Mouse (Mus musculus) heart, embryonic 13.5 days (tissue): ENCODE measurements around the gene Mbd3. TPM values are rescaled to one million over a fixed set of nuclear protein-coding genes. Genes with fewer than 3 reads are reported as not detected.

Source experiments
- ATAC-seq: fragments of 200-750 bp; cut with Nextera tagmentation; 2 replicates; pipeline ENCODE4 v1.8.0; 2017; ENCODE audit warnings: moderate TSS enrichment; ENCODE audit not compliant: insufficient number of reproducible peaks, low FRiP score, low TSS enrichment; ENCODE audit errors: extremely low read depth
- H3K27ac ChIP-seq: fragments of 300-500 bp; sonication (generic); replicated peaks from 2 replicates; pipeline ENCODE4 v1.5.1; 2015; ENCODE audit warnings: moderate library complexity, mild to moderate bottlenecking, inconsistent platforms
- H3K27me3 ChIP-seq: fragments of 300-500 bp; sonication (generic); replicated peaks from 2 replicates; pipeline ENCODE4 v1.6.1; 2015; ENCODE audit warnings: mild to moderate bottlenecking, inconsistent platforms
- H3K36me3 ChIP-seq: fragments of 300-500 bp; sonication (generic); 2 replicates; pipeline ENCODE4 v1.6.1; 2015; ENCODE audit warnings: mild to moderate bottlenecking, inconsistent platforms
- H3K4me1 ChIP-seq: fragments of 300-500 bp; sonication (generic); 2 replicates; pipeline ENCODE4 v1.6.1; 2015; ENCODE audit warnings: inconsistent platforms
- H3K4me2 ChIP-seq: fragments of 300-500 bp; sonication (generic); 2 replicates; pipeline ENCODE4 v1.6.1; 2015; ENCODE audit warnings: inconsistent platforms, mild to moderate bottlenecking, moderate library complexity
- H3K4me3 ChIP-seq: fragments of 300-500 bp; sonication (generic); 2 replicates; pipeline ENCODE4 v1.5.1; 2015; ENCODE audit warnings: moderate library complexity, mild to moderate bottlenecking, inconsistent platforms
- H3K9ac ChIP-seq: fragments of 300-500 bp; sonication (generic); 2 replicates; pipeline ENCODE4 v1.6.1; 2015; ENCODE audit warnings: inconsistent platforms, mild to moderate bottlenecking, moderate library complexity
- H3K9me3 ChIP-seq: fragments of 300-500 bp; sonication (generic); 2 replicates; pipeline ENCODE4 v1.6.1; 2016; ENCODE audit warnings: inconsistent platforms
- WGBS: fragments of 180-500 bp; shearing (Covaris S2); methylation state at CpG from one replicate; pipeline ENCODE4 v1.1.7; 2015; ENCODE audit warnings: mixed read lengths; 5-methylcytosine and 5-hydroxymethylcytosine counted together
- polyA plus RNA-seq: library from polyadenylated mRNA; unstranded; fragments of >200 nt; fragmentation: Nextera tagmentation; extraction: Ambion mirVana; gene quantifications from 2 replicates; pipeline ENCODE4 v1.2.1, GENCODE M21; 2015

The Mbd3 gene
- polyA plus RNA-seq, 1 experiment from 2014 or later, result 170 TPM

GRCm38 (mm10) chr10:80434823-80435222 lies 35.5 kb upstream of the Mbd3 start:
- Histone ChIP-seq H3K27me3 (peaks cover 9% of the 10 kb centered on the region), H3K4me1 (peaks cover 49% of the 10 kb centered on the region), H3K27ac (no peak overlapping the region), H3K9ac (no peak overlapping the region), H3K36me3 (peaks cover 14% of the 10 kb centered on the region), H3K4me3 (no peak overlapping the region), H3K4me2 (peak overlapping the region; percentile 92), H3K9me3 (no peaks in the 10 kb centered on the region)
- WGBS, result 71% methylated on average over 3 of the region's 3 CpGs
- ATAC-seq, result no peak

- H3K9ac ChIP-seq, result peak overlapping the region; percentile 55; the same call in 1 of the 2 replicates
- H3K27me3 ChIP-seq, result peaks cover 9% of the 10 kb centered on the region
- H3K9me3 ChIP-seq, result no peaks in the 10 kb centered on the region
- peak overlapping the region; percentile 99 for H3K4me3 ChIP-seq
- H3K27ac ChIP-seq, result 0 out of 2 replicates have a peak overlapping the region, but pooled peaks have one; percentile 25
- peaks cover 20% of the 10 kb centered on the region for H3K36me3 ChIP-seq
- WGBS, result 9% methylated on average over 8 of the region's 8 CpGs
- peak overlapping the region; percentile 92 for H3K4me2 ChIP-seq
- no peak for ATAC-seq
- H3K4me1 ChIP-seq, result peaks cover 49% of the 10 kb centered on the region
Observed at GRCm38 (mm10) chr10:80434233-80434592, 34.9 kb upstream of the Mbd3 start.

GRCm38 (mm10) chr10:80433513-80434232 lies 34.3 kb upstream of the Mbd3 start, which contains the start of gene Tcf3:
Tcf3 (minus strand) TSS chr10:80433647.
- H3K9ac ChIP-seq, result peak within 1 kb of the TSS; percentile 100

GRCm38 (mm10) chr10:80432936-80433512 lies 33.7 kb upstream of the Mbd3 start:
- no peaks in the 10 kb centered on the region for H3K9me3 ChIP-seq
- peaks cover 49% of the 10 kb centered on the region for H3K4me1 ChIP-seq
- H3K27me3 ChIP-seq, result peaks cover 2% of the 10 kb centered on the region
- H3K27ac ChIP-seq, result peak overlapping the region; percentile 92
- peak overlapping the region; percentile 100 for H3K9ac ChIP-seq
- ATAC-seq, result peak; percentile 6; the same call in 1 of the 2 replicates
- peak overlapping the region; percentile 92 for H3K4me2 ChIP-seq
- peaks cover 32% of the 10 kb centered on the region for H3K36me3 ChIP-seq
- peak overlapping the region; percentile 99 for H3K4me3 ChIP-seq
- under 1% methylated on average over 53 of the region's 60 CpGs for WGBS

More at GRCm38 (mm10) chr10:80433513-80434232, 34.3 kb upstream of the Mbd3 start, which contains the start of gene Tcf3:
- peak; percentile 77 for ATAC-seq
- WGBS, result under 1% methylated on average over 47 of the region's 61 CpGs
- Histone ChIP-seq H3K27me3 (peaks cover 8% of the 10 kb centered on the region), H3K4me3 (peak within 1 kb of the TSS; percentile 99), H3K9me3 (no peaks in the 10 kb centered on the region), H3K4me2 (peak within 1 kb of the TSS; percentile 92), H3K27ac (peak within 1 kb of the TSS; percentile 92), H3K4me1 (peaks cover 49% of the 10 kb centered on the region), H3K36me3 (peaks cover 26% of the 10 kb centered on the region)

DNA sequence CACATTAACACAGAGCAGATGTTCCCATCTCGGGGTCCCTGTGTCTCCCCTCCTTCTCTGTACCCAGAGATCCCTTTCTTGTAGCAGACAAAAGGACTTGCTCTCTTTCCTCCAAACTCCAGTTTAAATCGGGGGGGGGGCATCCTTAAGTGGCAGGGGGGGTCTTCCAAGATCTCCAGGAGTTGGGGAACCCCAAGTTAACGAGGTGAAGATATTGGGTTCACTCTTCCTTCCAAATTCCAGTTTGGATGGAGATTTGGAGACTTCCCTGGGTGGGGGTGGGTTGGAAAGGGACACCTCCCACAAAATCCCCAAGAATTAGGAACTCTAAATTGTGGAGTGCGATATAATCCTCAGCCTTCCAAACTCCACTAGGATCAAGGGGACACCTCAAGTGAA lies 33.0 kb upstream of the Mbd3 start:
- under 1% methylated on average over 4 of the region's 4 CpGs for WGBS

GRCm38 (mm10) chr10:80431570-80432386 lies 32.4 kb upstream of the Mbd3 start:
- H3K27ac ChIP-seq, result peak overlapping the region; percentile 92
- WGBS, result 29% methylated on average over 16 of the region's 16 CpGs
- no peaks in the 10 kb centered on the region; the same call in 1 of the 2 replicates for H3K27me3 ChIP-seq
- no peak for ATAC-seq
- H3K4me1 ChIP-seq, result peaks cover 49% of the 10 kb centered on the region
- H3K4me2 ChIP-seq, result peak overlapping the region; percentile 92
- peak overlapping the region; percentile 100 for H3K9ac ChIP-seq
- H3K36me3 ChIP-seq, result peaks cover 45% of the 10 kb centered on the region
- H3K4me3 ChIP-seq, result peak overlapping the region; percentile 99
- H3K9me3 ChIP-seq, result no peaks in the 10 kb centered on the region

More for the DNA sequence above, 33.0 kb upstream of the Mbd3 start:
- H3K27ac ChIP-seq, result peak overlapping the region; percentile 92
- peaks cover 49% of the 10 kb centered on the region for H3K4me1 ChIP-seq
- peak overlapping the region; percentile 100 for H3K9ac ChIP-seq
- ATAC-seq, result no peak
- H3K9me3 ChIP-seq, result no peaks in the 10 kb centered on the region
- peak overlapping the region; percentile 92 for H3K4me2 ChIP-seq
- peaks cover 39% of the 10 kb centered on the region for H3K36me3 ChIP-seq
- no peaks in the 10 kb centered on the region; the same call in 1 of the 2 replicates for H3K27me3 ChIP-seq
- H3K4me3 ChIP-seq, result peak overlapping the region; percentile 99

DNA sequence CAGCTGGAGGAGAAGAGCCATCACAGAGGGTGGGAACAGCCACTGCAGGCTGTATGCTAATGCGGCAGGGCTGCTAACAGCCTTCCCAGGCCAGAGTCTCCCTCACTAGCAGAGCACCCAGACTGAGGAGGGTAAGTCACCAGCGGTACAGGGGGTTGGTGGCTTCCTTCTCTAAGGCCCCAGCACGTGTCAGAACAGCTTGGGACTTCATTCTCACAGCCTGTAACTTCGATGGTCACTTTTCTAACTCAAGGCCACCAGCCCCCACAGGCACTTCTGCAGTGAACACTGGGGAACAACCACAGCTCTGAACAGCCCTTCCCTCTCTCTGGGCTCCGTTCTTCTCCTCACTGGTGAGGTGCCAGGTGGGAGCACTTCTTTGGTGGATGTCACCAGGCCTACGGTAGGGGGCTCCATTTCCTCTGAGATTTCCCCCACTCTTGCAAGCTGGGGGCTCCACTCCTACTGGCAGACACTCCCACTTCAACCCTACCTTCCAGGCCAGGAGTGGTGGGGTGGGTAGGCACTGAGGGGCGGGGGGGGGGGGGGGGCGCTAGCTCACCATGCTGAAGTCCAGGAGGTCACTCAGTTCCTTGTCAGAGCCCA lies 31.1 kb upstream of the Mbd3 start:
- no peak overlapping the region for H3K4me3 ChIP-seq

GRCm38 (mm10) chr10:80429800-80430199 lies 30.4 kb upstream of the Mbd3 start:
- no peak overlapping the region for H3K4me2 ChIP-seq
- 86% methylated on average over 8 of the region's 8 CpGs for WGBS

More for the DNA sequence above, 31.1 kb upstream of the Mbd3 start:
- Histone ChIP-seq H3K9me3 (0 out of 2 replicates have a peak, but pooled peaks cover under 1% of the 10 kb centered on the region), H3K4me1 (peaks cover 36% of the 10 kb centered on the region), H3K36me3 (peaks cover 58% of the 10 kb centered on the region), H3K9ac (peak overlapping the region; percentile 100), H3K27ac (no peak overlapping the region), H3K27me3 (no peaks in the 10 kb centered on the region), H3K4me2 (no peak overlapping the region)
- ATAC-seq, result no peak
- 67% methylated on average over 8 of the region's 8 CpGs for WGBS

DNA sequence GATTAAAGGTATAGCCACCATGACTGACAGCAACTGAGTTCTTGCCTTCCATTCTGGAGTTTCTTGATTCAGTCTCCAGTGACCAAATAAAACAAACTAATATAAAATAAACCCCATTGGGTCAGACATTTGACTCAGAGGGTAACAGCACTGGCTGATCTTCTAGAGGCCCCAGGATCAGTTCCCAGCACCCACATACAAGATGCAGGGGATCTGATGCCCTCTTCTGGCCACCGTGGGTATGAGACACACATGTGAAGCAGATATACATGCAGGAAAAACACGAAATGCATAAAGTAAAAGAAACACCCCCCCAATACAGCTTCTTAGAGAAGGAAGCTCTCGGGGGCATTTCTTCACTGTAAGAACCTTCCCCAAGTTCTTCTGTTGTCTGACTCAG lies 25.7 kb upstream of the Mbd3 start:
- WGBS, result 92% methylated on average over 3 of the region's 3 CpGs
- no peak for ATAC-seq
- peaks cover 38% of the 10 kb centered on the region for H3K4me1 ChIP-seq

More at GRCm38 (mm10) chr10:80429800-80430199, 30.4 kb upstream of the Mbd3 start:
- Histone ChIP-seq H3K36me3 (peaks cover 64% of the 10 kb centered on the region), H3K27me3 (no peaks in the 10 kb centered on the region), H3K4me1 (peaks cover 33% of the 10 kb centered on the region), H3K27ac (no peak overlapping the region), H3K4me3 (no peak overlapping the region), H3K9me3 (0 out of 2 replicates have a peak, but pooled peaks cover 5% of the 10 kb centered on the region), H3K9ac (no peak overlapping the region)
- no peak for ATAC-seq

GRCm38 (mm10) chr10:80423562-80423961 lies 24.2 kb upstream of the Mbd3 start:
- H3K27me3 ChIP-seq, result no peaks in the 10 kb centered on the region
- H3K4me3 ChIP-seq, result no peak overlapping the region
- peaks cover 52% of the 10 kb centered on the region for H3K4me1 ChIP-seq
- no peak for ATAC-seq
- H3K9me3 ChIP-seq, result 0 out of 2 replicates have a peak, but pooled peaks cover 5% of the 10 kb centered on the region
- peaks cover 95% of the 10 kb centered on the region for H3K36me3 ChIP-seq
- 0 out of 2 replicates have a peak overlapping the region, but pooled peaks have one; percentile 21 for H3K9ac ChIP-seq
- WGBS, result 47% methylated on average over 4 of the region's 4 CpGs
- no peak overlapping the region for H3K27ac ChIP-seq
- no peak overlapping the region for H3K4me2 ChIP-seq

More for the DNA sequence above, 25.7 kb upstream of the Mbd3 start:
- Histone ChIP-seq H3K9me3 (0 out of 2 replicates have a peak, but pooled peaks cover 5% of the 10 kb centered on the region), H3K27me3 (no peaks in the 10 kb centered on the region), H3K4me2 (no peak overlapping the region), H3K9ac (no peak overlapping the region), H3K27ac (no peak overlapping the region), H3K36me3 (peaks cover 95% of the 10 kb centered on the region), H3K4me3 (no peak overlapping the region)
